Mouse (Mus musculus) heart, postnatal 4 days (tissue): ENCODE measurements around the gene Cdc34b. TPM values are rescaled to one million over a fixed set of nuclear protein-coding genes. Genes with fewer than 3 reads are reported as not detected.
A peak's percentile ranks its signal among the peaks of the same experiment; 100 is the strongest.

ENCODE experiments used
- DNase-seq: peaks from one replicate; pipeline ENCODE4 v3.0.0; 2021
- total RNA-seq, 2 experiments: library from RNA; stranded (reverse); gene quantifications; 2 replicates each; pipeline ENCODE4 v1.2.3; 2021

The Cdc34b gene
- total RNA-seq, 2 experiments from 2014 or later: 0.97 to 1.4 TPM

DNA sequence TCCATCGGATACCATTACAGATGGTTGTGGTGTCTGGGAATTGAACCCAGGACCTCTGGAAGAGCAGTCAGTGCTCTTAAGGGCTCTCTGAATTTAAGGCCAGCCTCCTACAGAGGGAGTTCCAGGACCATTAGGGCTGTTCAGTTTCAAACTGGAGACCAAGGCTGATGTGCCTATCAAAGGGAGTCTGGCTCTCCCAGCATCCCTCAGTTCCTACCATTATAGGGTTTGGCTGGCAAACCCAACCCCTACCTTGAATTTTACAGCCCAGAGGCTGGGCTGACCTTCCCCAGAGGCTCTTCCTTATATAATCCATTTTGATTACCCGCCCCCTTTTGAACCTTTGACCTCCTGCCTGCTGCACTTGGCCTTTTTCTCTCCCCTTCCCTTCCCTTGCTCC lies 5.8 kb upstream of the Cdc34b start:
- no peak for DNase-seq

DNA sequence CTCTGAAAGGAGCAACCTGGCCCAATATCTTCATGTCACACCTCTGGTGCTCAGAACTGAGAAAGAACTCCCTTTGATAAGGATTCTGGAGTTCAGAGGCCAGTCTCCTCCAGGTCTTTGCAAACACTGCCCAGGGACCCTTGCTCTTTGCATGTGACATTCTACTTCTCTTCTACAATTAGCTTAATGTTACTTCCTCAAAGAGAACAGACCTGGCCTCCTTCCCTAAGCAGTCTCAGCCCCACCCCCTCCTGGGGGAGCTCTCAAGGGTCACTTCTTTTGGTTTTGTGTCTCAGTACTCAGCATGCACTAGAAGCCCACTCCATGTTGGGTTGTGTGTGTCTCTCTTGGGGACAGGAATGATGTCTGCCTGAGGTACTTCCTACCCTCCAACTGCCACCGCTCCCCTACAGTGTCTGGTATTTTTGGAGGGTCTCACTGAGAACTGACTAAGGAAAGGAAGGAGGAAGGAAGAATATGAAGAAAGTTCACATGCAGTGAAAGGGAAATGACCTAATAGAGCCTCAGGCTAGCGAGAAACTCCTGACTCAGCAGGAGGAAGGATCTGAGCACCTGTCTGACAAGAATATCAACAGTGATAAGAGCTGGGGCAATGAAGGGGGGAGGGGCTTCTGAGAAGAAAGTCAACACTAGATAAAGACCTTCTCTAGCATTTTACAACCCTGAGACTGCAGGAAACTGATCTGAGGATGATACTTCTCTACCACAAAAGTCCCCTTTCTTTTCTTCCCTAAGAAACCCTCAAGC lies 11.5 kb downstream of the Cdc34b start:
- no peak for DNase-seq

- no peak for DNase-seq
These were observed 18.3 kb downstream of the Cdc34b start for GRCm38 (mm10) chr11:94759916-94760315.

DNA sequence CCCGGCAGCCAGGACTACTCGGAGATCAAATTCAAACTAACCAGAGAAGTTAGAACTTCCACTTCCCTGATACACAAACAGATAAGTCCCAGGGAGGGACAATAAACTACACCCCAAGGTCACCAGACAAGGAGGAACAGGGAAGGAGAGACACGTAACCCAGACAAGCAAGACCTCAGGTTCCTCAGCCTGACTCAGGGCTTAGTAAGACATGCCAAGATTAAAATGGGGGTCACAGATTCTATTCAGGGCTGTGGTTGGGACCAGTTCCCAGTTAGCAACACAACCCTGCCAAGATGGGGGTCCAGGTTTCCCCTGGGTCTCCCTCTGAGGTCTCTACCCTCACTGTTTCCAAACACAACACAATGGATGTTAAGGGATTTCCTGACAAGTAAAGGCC lies 18.8 kb downstream of the Cdc34b start:
- DNase-seq: no peak

DNA sequence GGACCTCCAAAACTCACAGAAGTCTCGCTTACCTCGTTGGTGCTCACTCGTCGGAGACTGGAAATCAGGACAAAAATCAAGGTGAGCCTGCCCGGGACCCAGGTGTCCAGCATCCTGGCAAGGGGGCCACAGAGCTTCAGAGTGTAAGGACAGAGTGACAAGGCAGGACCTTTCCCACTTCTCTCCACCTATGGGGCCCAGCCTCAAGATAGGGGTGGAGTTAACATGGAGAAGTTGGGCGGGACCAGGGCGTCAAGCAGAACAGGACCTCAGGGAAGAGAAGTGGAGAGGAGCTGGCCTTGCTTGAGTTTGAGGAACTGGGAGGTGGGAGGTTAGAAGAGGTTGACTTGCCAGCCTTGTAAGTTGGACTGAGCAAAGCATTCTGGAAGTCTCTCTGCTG lies 19.2 kb downstream of the Cdc34b start:
- DNase-seq: no peak

GRCm38 (mm10) chr11:94762281-94762680 lies 20.7 kb downstream of the Cdc34b start:
- no peak for DNase-seq

GRCm38 (mm10) chr11:94762775-94763174 lies 21.2 kb downstream of the Cdc34b start:
- DNase-seq: no peak

DNA sequence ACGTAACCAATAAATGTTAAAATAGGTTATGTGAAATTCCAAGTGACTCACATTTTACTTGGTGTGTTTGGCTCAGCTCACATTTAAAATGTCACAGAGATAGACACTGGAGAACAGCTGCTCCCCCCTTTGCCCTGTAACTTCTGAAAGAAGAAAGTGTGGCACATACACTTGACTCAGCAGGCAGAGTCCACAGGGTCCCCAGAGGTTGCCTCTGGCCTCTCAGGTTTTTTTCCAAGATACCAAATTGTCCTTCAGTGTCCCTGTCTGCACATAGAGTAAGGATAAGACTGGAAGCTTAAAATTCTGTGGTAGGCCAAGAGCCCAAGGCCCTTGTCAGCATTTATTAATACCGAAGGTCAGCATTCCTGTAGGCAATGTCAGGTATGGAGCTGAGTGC lies 25.7 kb downstream of the Cdc34b start:
- no peak for DNase-seq

DNA sequence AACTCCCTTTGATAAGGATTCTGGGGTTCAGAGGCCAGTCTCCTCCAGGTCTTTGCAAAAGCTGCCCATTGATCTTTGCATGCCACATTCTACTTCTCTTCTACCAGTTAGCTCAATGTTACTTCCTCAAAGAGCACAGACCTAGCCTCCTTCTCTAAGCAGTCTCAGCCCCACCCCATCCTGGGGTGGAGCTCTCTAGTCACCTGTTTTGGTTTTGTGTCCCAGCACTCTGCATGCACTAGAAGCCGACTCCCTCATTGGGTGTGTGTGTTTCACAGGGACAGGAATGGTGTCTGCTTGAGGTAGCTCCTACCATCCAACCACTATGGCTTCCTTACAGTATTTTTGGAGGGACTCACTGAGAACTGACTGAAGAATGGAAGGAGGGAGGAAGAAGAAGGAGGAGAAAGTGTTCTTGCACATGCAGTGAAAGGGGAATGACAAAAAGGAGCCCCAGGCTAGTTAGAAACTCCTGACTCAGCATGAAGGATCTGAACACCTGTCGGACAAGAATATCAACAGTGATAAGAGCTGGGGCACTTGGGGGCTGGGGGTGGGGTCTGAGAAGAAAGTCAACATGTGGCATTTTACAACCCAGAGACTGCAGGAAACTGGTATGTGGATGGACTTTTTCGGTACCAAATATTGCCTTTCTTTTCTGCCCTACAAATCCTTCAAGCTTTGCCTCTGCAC lies 30.9 kb downstream of the Cdc34b start:
- no peak for DNase-seq

DNA sequence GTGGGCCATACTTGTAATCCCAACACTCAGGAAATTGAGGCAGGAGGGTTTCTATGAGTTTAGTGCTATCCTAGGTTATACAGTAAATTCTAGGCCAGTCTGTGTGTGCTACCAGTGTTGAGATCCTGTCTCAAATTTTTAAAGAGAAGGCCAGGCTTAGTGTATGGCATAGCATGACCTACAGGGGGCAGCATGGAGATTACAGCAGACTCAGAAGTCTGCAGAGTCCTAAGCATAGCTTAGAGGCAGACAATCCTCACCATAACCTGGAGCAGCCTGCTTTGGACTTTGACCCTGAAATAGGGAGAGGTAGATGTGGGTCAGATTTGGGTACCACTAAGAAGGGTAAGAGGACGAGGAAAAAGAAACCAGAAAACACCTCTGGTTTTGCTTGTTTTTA lies 32.3 kb downstream of the Cdc34b start:
- peak; percentile 5 for DNase-seq

DNA sequence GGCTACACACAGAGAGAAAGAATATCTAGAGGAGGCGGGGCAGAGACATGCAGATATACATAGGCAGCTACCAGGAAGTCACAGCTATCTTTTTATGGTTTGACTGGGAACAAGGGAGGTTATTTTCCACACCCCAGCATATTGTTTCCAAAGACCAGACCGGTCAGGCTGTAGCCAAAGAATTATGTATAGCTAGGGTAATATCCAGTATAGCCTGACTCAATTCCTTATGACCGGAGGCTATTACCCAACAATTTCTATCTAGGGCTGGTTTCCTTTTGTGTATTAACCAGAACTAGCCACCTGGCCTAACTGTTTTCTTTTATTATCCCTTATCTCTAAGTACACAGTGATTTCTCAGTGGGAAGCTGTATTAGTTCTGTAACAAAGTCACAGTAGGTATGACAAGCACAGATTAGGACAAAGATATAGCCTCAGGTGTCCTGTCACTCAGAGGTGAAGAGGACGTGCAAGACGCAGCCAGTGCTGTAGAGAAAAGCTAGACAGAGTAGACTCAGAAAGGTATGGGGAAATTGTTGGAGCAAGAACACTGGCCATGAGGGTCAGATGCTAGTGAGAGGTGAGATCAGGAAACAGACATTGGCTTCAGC lies 33.4 kb downstream of the Cdc34b start:
- DNase-seq: no peak

DNA sequence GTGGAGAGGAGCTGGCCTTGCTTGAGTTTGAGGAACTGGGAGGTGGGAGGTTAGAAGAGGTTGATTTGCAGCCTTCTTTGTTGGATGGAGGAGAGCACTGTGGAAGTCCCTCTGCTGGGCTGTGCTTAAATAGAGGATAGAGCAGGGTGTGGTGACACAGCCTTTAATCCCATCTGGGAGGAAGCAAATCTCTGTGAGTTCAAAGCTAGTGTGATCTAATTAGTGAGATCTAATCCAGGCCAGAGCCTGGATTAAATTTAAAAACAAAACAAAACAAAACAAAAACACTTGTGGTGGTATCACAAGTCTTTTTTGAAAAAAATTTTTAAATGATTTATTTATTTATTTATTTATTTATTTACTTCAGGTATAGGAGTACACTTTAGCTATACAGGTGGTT lies 41.0 kb downstream of the Cdc34b start, which contains the start of gene Tmem92:
Gene Tmem92, minus strand, starts transcription at position 101 of the 400 bp plus-strand sequence.
- DNase-seq: no peak

GRCm38 (mm10) chr11:94785247-94785646 lies 43.7 kb downstream of the Cdc34b start:
- peak; percentile 78 for DNase-seq

GRCm38 (mm10) chr11:94791700-94792099 lies 50.1 kb downstream of the Cdc34b start:
- DNase-seq: no peak

Other genes starting within 250 kb of the Cdc34b start
- 10 to 100 TPM; 31.3 to 34.3 TPM for gene Epn3, start 241.8 kb upstream of the Cdc34b start, total RNA-seq
- 1 to 10 TPM; 5.9 to 6.3 TPM for gene Mycbpap, start 220.0 kb upstream of the Cdc34b start, total RNA-seq
- 10 to 100 TPM; 12.3 to 13.0 TPM for gene Rsad1, start 192.5 kb upstream of the Cdc34b start, total RNA-seq
- gene Chad, start 176.7 kb upstream of the Cdc34b start, total RNA-seq: under 1 TPM; 0.61 to 0.62 TPM
- gene Acsf2, start 139.9 kb upstream of the Cdc34b start, total RNA-seq: 10 to 100 TPM; 29.8 to 30.4 TPM
- 10 to 100 TPM; 85.0 to 91.8 TPM for gene Lrrc59, start 112.0 kb upstream of the Cdc34b start, total RNA-seq
- 10 to 100 TPM; 72.9 to 78.9 TPM for gene Mrpl27, start 88.0 kb upstream of the Cdc34b start, total RNA-seq
- 1 to 10 TPM; 4.2 to 5.1 TPM for gene Eme1, start 87.8 kb upstream of the Cdc34b start, total RNA-seq
- gene Xylt2, start 64.3 kb upstream of the Cdc34b start, total RNA-seq: 10 to 100 TPM; 17.9 to 20.4 TPM
- gene Gm11541, start 37.3 kb upstream of the Cdc34b start, total RNA-seq: not detected
- gene Tmem92, start 40.9 kb downstream of the Cdc34b start, total RNA-seq: not detected
- gene Col1a1, start 194.4 kb downstream of the Cdc34b start, total RNA-seq: 100 to 1,000 TPM; 861 to 965 TPM
- not detected for gene Hils1, start 225.8 kb downstream of the Cdc34b start, total RNA-seq
- 10 to 100 TPM; 67.0 to 89.1 TPM for gene Sgca, start 234.5 kb downstream of the Cdc34b start, total RNA-seq
- gene Ppp1r9b, start 249.3 kb downstream of the Cdc34b start, total RNA-seq: 10 to 100 TPM; 45.3 to 46.3 TPM